Mouse (Mus musculus): ENCODE data around the gene Gpr176. TPM values are rescaled to one million over a fixed set of nuclear protein-coding genes. Genes with fewer than 3 reads are reported as not detected.
A peak's percentile ranks its signal among the peaks of the same experiment; 100 is the strongest.

Gene Gpr176
- polyA plus RNA-seq, 1 experiment, result 0.36 TPM

- peak; percentile 32 for DNase-seq (ENCODE audit: low spot score)
Measured at GRCm38 (mm10) chr2:118373572-118374279, 507 bp upstream of the Gpr176 start.

GRCm38 (mm10) chr2:118372561-118372900 lies 688 bp downstream of the Gpr176 start:
- DNase-seq (ENCODE audit: low spot score), result no peak

GRCm38 (mm10) chr2:118371841-118372240 lies 1.4 kb downstream of the Gpr176 start:
- DNase-seq (ENCODE audit: low spot score), result no peak

- no peak for DNase-seq (ENCODE audit: low spot score)
Measured at GRCm38 (mm10) chr2:118355138-118355719, 18.0 kb downstream of the Gpr176 start.

- DNase-seq (ENCODE audit: low spot score), result no peak
Measured at GRCm38 (mm10) chr2:118353916-118354403, 19.3 kb downstream of the Gpr176 start.

GRCm38 (mm10) chr2:118353498-118353897 lies 19.7 kb downstream of the Gpr176 start:
- DNase-seq (ENCODE audit: low spot score), result no peak

- DNase-seq (ENCODE audit: low spot score), result no peak
Measured at GRCm38 (mm10) chr2:118345535-118345934, 27.7 kb downstream of the Gpr176 start.

GRCm38 (mm10) chr2:118343897-118344296 lies 29.3 kb downstream of the Gpr176 start:
- no peak for DNase-seq (ENCODE audit: low spot score)

GRCm38 (mm10) chr2:118341295-118341694 lies 31.9 kb downstream of the Gpr176 start:
- DNase-seq (ENCODE audit: low spot score), result no peak

GRCm38 (mm10) chr2:118336084-118336483 lies 37.1 kb downstream of the Gpr176 start:
- DNase-seq (ENCODE audit: low spot score), result no peak

GRCm38 (mm10) chr2:118322663-118323062 lies 50.6 kb downstream of the Gpr176 start:
- no peak for DNase-seq (ENCODE audit: low spot score)

GRCm38 (mm10) chr2:118321804-118322203 lies 51.4 kb downstream of the Gpr176 start:
- DNase-seq (ENCODE audit: low spot score), result no peak

GRCm38 (mm10) chr2:118321094-118321493 lies 52.1 kb downstream of the Gpr176 start:
- no peak for DNase-seq (ENCODE audit: low spot score)

- DNase-seq (ENCODE audit: low spot score), result no peak
Measured at GRCm38 (mm10) chr2:118320519-118320918, 52.7 kb downstream of the Gpr176 start.

GRCm38 (mm10) chr2:118319176-118319575 lies 54.0 kb downstream of the Gpr176 start:
- DNase-seq (ENCODE audit: low spot score), result no peak

- DNase-seq (ENCODE audit: low spot score), result no peak
Measured at GRCm38 (mm10) chr2:118316939-118317338, 56.3 kb downstream of the Gpr176 start.

GRCm38 (mm10) chr2:118315656-118316402 lies 57.4 kb downstream of the Gpr176 start:
- no peak for DNase-seq (ENCODE audit: low spot score)

- DNase-seq (ENCODE audit: low spot score), result no peak
Measured at GRCm38 (mm10) chr2:118307561-118307960, 65.7 kb downstream of the Gpr176 start.

GRCm38 (mm10) chr2:118306966-118307365 lies 66.3 kb downstream of the Gpr176 start:
- DNase-seq (ENCODE audit: low spot score), result no peak

- DNase-seq (ENCODE audit: low spot score), result no peak
Measured at GRCm38 (mm10) chr2:118306522-118306895, 66.7 kb downstream of the Gpr176 start.

GRCm38 (mm10) chr2:118305827-118306521 lies 67.2 kb downstream of the Gpr176 start:
- no peak for DNase-seq (ENCODE audit: low spot score)

- DNase-seq (ENCODE audit: low spot score), result no peak
Measured at GRCm38 (mm10) chr2:118303456-118303855, 69.8 kb downstream of the Gpr176 start.

Measured in urinary bladder, adult 2 months (tissue).